Mouse (Mus musculus) midbrain, embryonic 14.5 days (tissue): ENCODE results near the gene Dlg2. TPM values are rescaled to one million over a fixed set of nuclear protein-coding genes. Genes with fewer than 3 reads are reported as not detected.

Experiments used
- ATAC-seq: fragments of 200-750 bp; cut with Nextera tagmentation; 2 replicates; pipeline ENCODE4 v1.8.0; 2017; ENCODE audit warnings: moderate number of reproducible peaks, moderate library complexity; ENCODE audit not compliant: low FRiP score, low TSS enrichment
- DNase-seq: peaks from one replicate; pipeline ENCODE4 v3.0.0-alpha.2; 2015
- H3K27ac ChIP-seq: fragments of 300-500 bp; sonication (generic); replicated peaks from 2 replicates; pipeline ENCODE4 v1.5.1; 2014; ENCODE audit warnings: mild to moderate bottlenecking, low read depth, low read length, moderate library complexity
- H3K27me3 ChIP-seq: fragments of 300-500 bp; sonication (generic); 2 replicates; pipeline ENCODE4 v1.6.1; 2014; ENCODE audit warnings: low read length, control low read depth, mixed read lengths; ENCODE audit not compliant: control insufficient read depth, insufficient read depth
- H3K36me3 ChIP-seq: fragments of 300-500 bp; sonication (generic); 2 replicates; pipeline ENCODE4 v1.6.1; 2014; ENCODE audit warnings: low read length, control low read depth; ENCODE audit not compliant: control insufficient read depth, insufficient read depth
- H3K4me1 ChIP-seq: fragments of 300-500 bp; sonication (generic); 2 replicates; pipeline ENCODE4 v1.6.1; 2014; ENCODE audit warnings: mild to moderate bottlenecking, antibody characterized with exemption, low read length, control low read depth; ENCODE audit not compliant: control insufficient read depth, insufficient read depth
- H3K4me2 ChIP-seq: fragments of 300-500 bp; sonication (generic); 2 replicates; pipeline ENCODE4 v1.6.1; 2014; ENCODE audit warnings: mild to moderate bottlenecking, low read length, moderate library complexity
- H3K4me3 ChIP-seq: fragments of 300-500 bp; sonication (generic); replicated peaks from 2 replicates; pipeline ENCODE4 v1.5.1; 2014; ENCODE audit warnings: low read depth, low read length
- H3K9ac ChIP-seq: fragments of 300-500 bp; sonication (generic); replicated peaks from 2 replicates; pipeline ENCODE4 v1.6.1; 2014; ENCODE audit warnings: mild to moderate bottlenecking, low read length, moderate library complexity
- H3K9me3 ChIP-seq: fragments of 300-500 bp; sonication (generic); 2 replicates; pipeline ENCODE4 v1.6.1; 2016; ENCODE audit warnings: low read length, control low read depth, mixed read lengths; ENCODE audit not compliant: control insufficient read depth
- WGBS: fragments of 180-500 bp; shearing (Covaris S2); extraction: QIAGEN DNeasy Blood & Tissue Kit; methylation state at CpG from one replicate; pipeline ENCODE4 v1.1.7; 2014; 5-methylcytosine and 5-hydroxymethylcytosine counted together
- polyA plus RNA-seq: library from polyadenylated mRNA; unstranded; fragments of >200 nt; fragmentation: Nextera tagmentation; extraction: Ambion mirVana; gene quantifications from 2 replicates; pipeline ENCODE4 v1.2.1, GENCODE M21; 2014

Gene Dlg2
- polyA plus RNA-seq, 1 experiment from 2014 or later, result 19.3 TPM

DNA sequence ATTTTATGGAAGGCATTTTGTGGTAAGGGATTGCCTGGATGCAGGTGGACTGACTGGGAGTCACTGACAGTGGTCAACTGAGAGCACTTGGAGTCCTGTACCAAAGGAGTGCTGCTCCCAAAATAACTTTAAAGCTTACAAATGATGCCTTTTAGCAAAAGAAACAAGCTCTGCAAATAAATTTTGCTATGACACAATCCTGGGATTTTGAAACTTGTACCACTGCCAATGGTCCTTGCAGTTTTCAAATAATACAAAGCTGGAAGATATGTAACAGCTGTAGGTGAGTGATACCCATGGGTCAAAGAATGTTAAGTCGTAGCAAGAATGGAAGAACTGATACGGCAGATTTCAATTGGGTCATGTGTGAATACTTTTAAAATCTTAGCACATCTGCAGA lies 1380.5 kb downstream of the Dlg2 start:
- ATAC-seq (no peak), DNase-seq (no peak)
- Histone ChIP-seq H3K27me3 (no peaks in the 10 kb centered on the region), H3K9me3 (no peaks in the 10 kb centered on the region), H3K36me3 (no peaks in the 10 kb centered on the region), H3K4me3 (no peak overlapping the region), H3K4me1 (no peaks in the 10 kb centered on the region), H3K4me2 (no peak overlapping the region), H3K27ac (no peak overlapping the region), H3K9ac (no peak overlapping the region)
- WGBS, result 89% methylated on average over 2 of the region's 2 CpGs

DNA sequence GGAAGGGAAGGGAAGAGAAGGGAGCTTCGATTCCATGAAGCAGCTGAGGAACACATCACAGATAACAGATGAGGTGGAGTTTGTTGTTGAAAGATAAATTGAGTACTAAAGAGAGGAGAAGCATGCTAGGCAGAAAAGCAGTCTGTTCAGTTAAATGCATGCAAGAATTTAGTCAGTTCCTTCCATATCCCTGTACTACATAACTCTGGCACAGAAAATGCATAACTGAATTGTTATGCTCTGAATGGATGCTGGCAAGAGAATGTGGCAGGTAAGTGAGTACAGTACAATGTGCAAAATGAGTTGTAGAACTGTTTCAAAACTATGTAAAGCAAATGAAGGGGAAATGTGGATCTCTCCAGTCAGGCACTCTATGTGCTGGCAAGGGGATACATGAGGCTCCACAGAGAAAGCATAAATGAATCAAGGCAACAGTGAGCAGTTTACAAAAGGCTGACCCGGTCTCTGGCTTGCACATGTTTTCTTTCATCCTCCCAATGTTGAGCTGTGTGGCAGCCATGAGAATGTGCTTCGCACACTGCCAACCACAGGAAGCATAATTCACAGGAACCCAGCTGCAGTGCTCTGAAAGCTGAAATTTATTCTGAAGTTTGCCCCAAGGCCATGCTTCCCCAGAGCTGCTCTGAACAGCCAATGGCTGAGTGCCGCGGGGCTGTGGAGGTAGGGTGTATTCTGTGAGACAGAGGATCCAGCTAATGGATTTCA lies 1386.5 kb downstream of the Dlg2 start:
- 54% methylated on average over 5 of the region's 5 CpGs for WGBS
- H3K36me3 ChIP-seq, result no peaks in the 10 kb centered on the region
- H3K4me2 ChIP-seq, result no peak overlapping the region
- no peaks in the 10 kb centered on the region for H3K27me3 ChIP-seq
- H3K4me1 ChIP-seq, result no peaks in the 10 kb centered on the region
- peak; percentile 71 for DNase-seq
- H3K9ac ChIP-seq, result no peak overlapping the region
- H3K27ac ChIP-seq, result no peak overlapping the region; the same call in 1 of the 2 replicates
- peak; percentile 84 for ATAC-seq
- no peaks in the 10 kb centered on the region for H3K9me3 ChIP-seq
- no peak overlapping the region for H3K4me3 ChIP-seq

DNA sequence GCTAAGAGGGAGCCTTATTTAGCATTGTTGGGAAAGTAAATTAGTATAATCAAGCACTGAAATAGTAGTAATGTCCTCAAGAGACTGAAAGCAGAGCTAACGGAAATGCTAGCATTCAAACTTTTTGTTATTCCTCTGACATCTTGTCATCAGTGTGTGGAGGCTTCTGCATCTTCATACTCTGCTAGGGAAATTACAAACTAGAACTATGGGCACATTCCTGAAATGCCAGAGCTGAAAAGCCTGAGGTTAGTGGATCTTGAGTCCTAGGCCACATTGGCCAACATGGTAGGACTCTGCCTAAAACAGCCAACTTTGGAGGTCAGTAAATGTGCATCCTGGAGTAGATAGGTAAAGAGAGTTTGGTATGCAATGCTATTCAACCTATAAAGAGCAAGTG lies 1392.4 kb downstream of the Dlg2 start:
- DNase-seq, result no peak
- WGBS, result 83% methylated on average over 1 of the region's 1 CpGs
- Histone ChIP-seq H3K27me3 (no peaks in the 10 kb centered on the region), H3K9ac (no peak overlapping the region), H3K36me3 (no peaks in the 10 kb centered on the region), H3K4me3 (no peak overlapping the region), H3K9me3 (no peaks in the 10 kb centered on the region), H3K4me1 (no peaks in the 10 kb centered on the region), H3K4me2 (no peak overlapping the region), H3K27ac (no peak overlapping the region)
- ATAC-seq, result no peak

- Histone ChIP-seq H3K4me1 (no peaks in the 10 kb centered on the region), H3K9me3 (no peaks in the 10 kb centered on the region), H3K27ac (no peak overlapping the region; the same call in 1 of the 2 replicates), H3K27me3 (no peaks in the 10 kb centered on the region), H3K4me2 (no peak overlapping the region), H3K36me3 (no peaks in the 10 kb centered on the region), H3K9ac (no peak overlapping the region), H3K4me3 (no peak overlapping the region)
- DNase-seq, result peak; percentile 6
- WGBS, result 32% methylated on average over 1 of the region's 1 CpGs
- no peak for ATAC-seq
Observed at GRCm38 (mm10) chr7:91876831-91877230, 1400.4 kb downstream of the Dlg2 start.

DNA sequence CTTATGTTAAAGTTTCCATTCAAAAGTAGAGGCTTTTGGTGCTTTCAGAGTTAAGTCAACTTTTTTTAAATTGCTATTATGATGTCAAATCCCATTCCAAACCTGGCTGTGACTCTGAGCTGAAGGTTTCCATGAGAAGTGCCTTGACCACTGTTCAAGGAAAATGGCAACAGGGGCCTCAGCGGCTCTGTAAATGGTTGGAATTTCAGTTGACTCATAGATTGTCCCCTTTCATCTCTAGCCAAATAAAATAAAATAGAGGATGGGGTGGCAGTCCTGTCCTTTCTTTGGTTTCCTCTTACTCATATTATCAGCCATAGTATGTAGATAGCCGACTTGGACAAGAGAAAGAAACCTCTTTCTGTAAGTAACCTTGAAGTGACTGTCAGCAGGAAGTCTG lies 1401.3 kb downstream of the Dlg2 start:
- Histone ChIP-seq H3K9ac (no peak overlapping the region), H3K4me1 (no peaks in the 10 kb centered on the region), H3K4me2 (no peak overlapping the region), H3K27ac (no peak overlapping the region), H3K36me3 (no peaks in the 10 kb centered on the region), H3K9me3 (no peaks in the 10 kb centered on the region), H3K4me3 (no peak overlapping the region), H3K27me3 (no peaks in the 10 kb centered on the region)
- DNase-seq (no peak), ATAC-seq (no peak)
- WGBS, result 93% methylated on average over 2 of the region's 2 CpGs

DNA sequence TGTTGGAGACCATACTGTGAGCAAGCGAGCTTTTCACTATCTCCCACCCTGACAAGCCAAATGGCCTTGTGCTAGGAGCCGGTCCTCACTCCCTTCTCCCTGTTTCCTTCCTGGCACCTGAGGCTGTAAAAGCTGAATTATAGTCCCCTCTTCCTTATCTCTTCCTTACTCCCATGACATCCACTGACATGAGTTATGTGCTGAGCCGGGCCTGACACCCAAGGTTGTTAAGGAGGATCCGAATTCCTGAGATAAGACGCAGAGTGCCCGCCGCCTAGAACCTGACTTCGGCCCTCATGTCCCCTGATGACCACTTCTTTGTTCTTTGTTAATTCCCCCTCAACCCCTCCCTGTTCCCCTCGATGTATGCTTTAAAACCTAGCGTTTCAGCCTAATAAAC lies 1409.9 kb downstream of the Dlg2 start:
- ATAC-seq, result no peak
- Histone ChIP-seq H3K36me3 (no peaks in the 10 kb centered on the region), H3K4me3 (no peak overlapping the region), H3K27me3 (no peaks in the 10 kb centered on the region), H3K9me3 (no peaks in the 10 kb centered on the region), H3K4me2 (no peak overlapping the region), H3K4me1 (no peaks in the 10 kb centered on the region), H3K9ac (no peak overlapping the region), H3K27ac (no peak overlapping the region)
- 92% methylated on average over 10 of the region's 10 CpGs for WGBS
- no peak for DNase-seq

- 92% methylated on average over 8 of the region's 8 CpGs for WGBS
- no peak for ATAC-seq
- H3K4me3 ChIP-seq, result no peak overlapping the region
- H3K4me1 ChIP-seq, result no peaks in the 10 kb centered on the region
- DNase-seq, result no peak
- H3K9me3 ChIP-seq, result no peaks in the 10 kb centered on the region
- H3K9ac ChIP-seq, result no peak overlapping the region
- H3K27ac ChIP-seq, result no peak overlapping the region
- H3K36me3 ChIP-seq, result no peaks in the 10 kb centered on the region
- no peaks in the 10 kb centered on the region for H3K27me3 ChIP-seq
- H3K4me2 ChIP-seq, result no peak overlapping the region
Observed at GRCm38 (mm10) chr7:91893991-91894390, 1417.5 kb downstream of the Dlg2 start.

GRCm38 (mm10) chr7:91896935-91897334 lies 1420.5 kb downstream of the Dlg2 start:
- H3K36me3 ChIP-seq, result no peaks in the 10 kb centered on the region
- no peak overlapping the region for H3K9ac ChIP-seq
- no peak overlapping the region for H3K4me2 ChIP-seq
- no peaks in the 10 kb centered on the region for H3K27me3 ChIP-seq
- ATAC-seq (no peak), DNase-seq (peak; percentile 16)
- no peaks in the 10 kb centered on the region for H3K4me1 ChIP-seq
- 56% methylated on average over 2 of the region's 2 CpGs for WGBS
- no peak overlapping the region for H3K4me3 ChIP-seq
- no peak overlapping the region for H3K27ac ChIP-seq
- H3K9me3 ChIP-seq, result no peaks in the 10 kb centered on the region

- 96% methylated on average over 2 of the region's 2 CpGs for WGBS
- Histone ChIP-seq H3K27ac (no peak overlapping the region), H3K9ac (no peak overlapping the region), H3K36me3 (no peaks in the 10 kb centered on the region), H3K27me3 (no peaks in the 10 kb centered on the region), H3K4me1 (no peaks in the 10 kb centered on the region), H3K4me2 (no peak overlapping the region), H3K9me3 (no peaks in the 10 kb centered on the region), H3K4me3 (no peak overlapping the region)
- DNase-seq, result no peak
- ATAC-seq, result no peak
Observed at GRCm38 (mm10) chr7:91897509-91897908, 1421.0 kb downstream of the Dlg2 start.
